Comparison of ENCODE assay signal across 28 mouse cellular contexts in genomic region chr4:138321488-138321887, GRCm38 (mm10). TPM values are rescaled to one million over a fixed set of nuclear protein-coding genes. Genes with fewer than 3 reads are reported as not detected.
A peak's percentile ranks its signal among the peaks of the same experiment; 100 is the strongest.
DNase-seq lines count a peak whose midpoint lies in the region; ATAC-seq and TF ChIP-seq lines count a peak whose summit lies in the region.
"Had no signal": no experiment of that assay in that cellular context is flagged by ENCODE, and none has a peak within 500 bp of the region (broad histone marks: within the 10 kb centered on the region; RNA-seq: fewer than 3 reads in every experiment).

No protein-coding gene starts in this region.

- no peak overlapping the region for H3K4me3 ChIP-seq in forebrain, embryonic 10.5 days
- H3K4me3 ChIP-seq in forebrain, embryonic 12.5 days (replicated peaks), result no peak overlapping the region
- no peak overlapping the region for H3K4me3 ChIP-seq in heart, embryonic 10.5 days
- H3K4me3 ChIP-seq in stomach, embryonic 14.5 days (ENCODE audit: low read depth, low read length), result no peak overlapping the region
- H3K4me3 ChIP-seq in stomach, postnatal 0 days (ENCODE audit: low read depth, low read length), result no peak overlapping the region
- no peak overlapping the region for H3K4me3 ChIP-seq in left cerebral cortex, adult 2 months
- H3K4me3 ChIP-seq: embryonic facial prominence, embryonic 12.5 days; erythroblast, embryonic 14.5 days; heart, embryonic 13.5 days; intestine, embryonic 15.5 days had no signal

- H3K9me3 ChIP-seq in forebrain, embryonic 10.5 days, result no peaks in the 10 kb centered on the region
- no peaks in the 10 kb centered on the region for H3K9me3 ChIP-seq in forebrain, embryonic 12.5 days
- H3K9me3 ChIP-seq in heart, embryonic 10.5 days, result no peaks in the 10 kb centered on the region
- H3K9me3 ChIP-seq in stomach, embryonic 14.5 days (ENCODE audit: control insufficient read depth, low read depth, low read length), result no peaks in the 10 kb centered on the region
- no peaks in the 10 kb centered on the region for H3K9me3 ChIP-seq in stomach, postnatal 0 days (ENCODE audit: control insufficient read depth, low read length)
- H3K9me3 ChIP-seq: embryonic facial prominence, embryonic 12.5 days; G1E; heart, embryonic 13.5 days; intestine, embryonic 15.5 days had no signal

- H3K27me3 ChIP-seq in forebrain, embryonic 10.5 days (ENCODE audit: poor library complexity, severe bottlenecking), result no peaks in the 10 kb centered on the region
- H3K27me3 ChIP-seq in forebrain, embryonic 12.5 days, result no peaks in the 10 kb centered on the region
- 0 out of 2 replicates have a peak, but pooled peaks cover 4% of the 10 kb centered on the region for H3K27me3 ChIP-seq in heart, embryonic 10.5 days (ENCODE audit: insufficient read depth, poor library complexity, severe bottlenecking)
- no peaks in the 10 kb centered on the region for H3K27me3 ChIP-seq in stomach, embryonic 14.5 days (ENCODE audit: control insufficient read depth, insufficient read depth, low read length)
- H3K27me3 ChIP-seq in stomach, postnatal 0 days (ENCODE audit: control insufficient read depth, insufficient read depth, low read length), result no peaks in the 10 kb centered on the region
- H3K27me3 ChIP-seq: embryonic facial prominence, embryonic 12.5 days; heart, embryonic 13.5 days; intestine, embryonic 15.5 days; Patski had no signal

- no peak for DNase-seq in forebrain, embryonic 10.5 days (ENCODE audit: extremely low spot score, low spot score)
- DNase-seq in heart, embryonic 10.5 days (ENCODE audit: low spot score), result no peak
- no peak for DNase-seq in heart, adult 8-10 months (ENCODE audit: low spot score)
- DNase-seq in stomach, postnatal 0 days (ENCODE audit: low spot score), result no peak
- DNase-seq in left cerebral cortex, adult 2 months (ENCODE audit: extremely low spot score in 1 of 2, low spot score in 2 of 2), result no peak
- DNase-seq: adrenal gland, postnatal 10 days; adrenal gland, postnatal 36 days; B cell, adult 2 months; cerebellum, adult 18-20 months; cerebellum, adult 9-10 months; cerebellum, postnatal 14 days; forebrain, postnatal 0 days; gastrocnemius, postnatal 10 days; gastrocnemius, postnatal 36 days; heart, postnatal 4 days; kidney, adult 11 months had no signal

- peak overlapping the region; percentile 58; the same call in 1 of the 2 replicates for H3K27ac ChIP-seq in forebrain, embryonic 10.5 days
- no peak overlapping the region for H3K27ac ChIP-seq in forebrain, embryonic 12.5 days
- H3K27ac ChIP-seq in heart, embryonic 10.5 days, result 0 out of 2 replicates have a peak overlapping the region, but pooled peaks have one; percentile 43
- H3K27ac ChIP-seq in stomach, embryonic 14.5 days (ENCODE audit: low read length), result peak overlapping the region; percentile 21; the same call in 1 of the 2 replicates
- no peak overlapping the region for H3K27ac ChIP-seq in stomach, postnatal 0 days (replicated peaks)
- no peak overlapping the region for H3K27ac ChIP-seq in left cerebral cortex, adult 2 months
- H3K27ac ChIP-seq: embryonic facial prominence, embryonic 12.5 days; intestine, embryonic 15.5 days had no signal

- H3K4me1 ChIP-seq in forebrain, embryonic 10.5 days, result peaks cover 54% of the 10 kb centered on the region
- H3K4me1 ChIP-seq in forebrain, embryonic 12.5 days, result peaks cover 31% of the 10 kb centered on the region
- H3K4me1 ChIP-seq in heart, embryonic 10.5 days, result peaks cover 42% of the 10 kb centered on the region
- H3K4me1 ChIP-seq in stomach, embryonic 14.5 days (ENCODE audit: control insufficient read depth, insufficient read depth, low read length), result peaks cover 12% of the 10 kb centered on the region; the same call in 1 of the 2 replicates
- no peaks in the 10 kb centered on the region for H3K4me1 ChIP-seq in stomach, postnatal 0 days (replicated peaks; ENCODE audit: control insufficient read depth, insufficient read depth)

- H3K9ac ChIP-seq in forebrain, embryonic 12.5 days, result no peak overlapping the region
- no peak overlapping the region for H3K9ac ChIP-seq in stomach, embryonic 14.5 days (replicated peaks; ENCODE audit: low read depth, low read length)
- H3K9ac ChIP-seq in stomach, postnatal 0 days (ENCODE audit: low read length), result no peak overlapping the region
- H3K9ac ChIP-seq: embryonic facial prominence, embryonic 12.5 days; forebrain, postnatal 0 days had no signal

- 85% methylated on average over 7 of the region's 7 CpGs for WGBS in forebrain, embryonic 10.5 days
- 81% methylated on average over 7 of the region's 7 CpGs for WGBS in forebrain, embryonic 12.5 days
- WGBS in heart, embryonic 10.5 days, result 72% methylated on average over 7 of the region's 7 CpGs
- WGBS in stomach, embryonic 14.5 days, result 64% methylated on average over 7 of the region's 7 CpGs
- WGBS in stomach, postnatal 0 days, result 56% methylated on average over 7 of the region's 7 CpGs

- ATAC-seq in forebrain, embryonic 12.5 days (ENCODE audit: low FRiP score), result no peak
- no peak for ATAC-seq in stomach, embryonic 14.5 days (ENCODE audit: insufficient number of reproducible peaks, insufficient read depth, low FRiP score, low read depth)
- ATAC-seq in stomach, postnatal 0 days (ENCODE audit: low FRiP score, low TSS enrichment), result no peak
- ATAC-seq: forebrain, embryonic 14.5 days; forebrain, postnatal 0 days; hindbrain, embryonic 16.5 days; intestine, embryonic 15.5 days; Patski had no signal

- intact Hi-C loops in left cerebral cortex, adult 2 months (cut with DNase I), result loop anchor here (5.0 kb wide), 1 partner anchor 531 kb away; no protein-coding TSS in a partner anchor

- no peak overlapping the region for H3K4me2 ChIP-seq in forebrain, embryonic 12.5 days
- no peak overlapping the region for H3K4me2 ChIP-seq in stomach, embryonic 14.5 days (replicated peaks; ENCODE audit: low read depth, low read length)
- H3K4me2 ChIP-seq in stomach, postnatal 0 days (replicated peaks; ENCODE audit: low read depth), result no peak overlapping the region
- H3K4me2 ChIP-seq: embryonic facial prominence, embryonic 12.5 days; heart, embryonic 13.5 days; intestine, embryonic 15.5 days had no signal

- no peak for TF ChIP-seq CTCF in stomach, postnatal 0 days (IDR thresholded peaks at IDR 0.05; ENCODE audit: low read depth)
- no peak for TF ChIP-seq CTCF in left cerebral cortex, adult 2 months (IDR thresholded peaks at IDR 0.05)

- no peak for TF ChIP-seq EP300 in stomach, postnatal 0 days (optimal IDR thresholded peaks at IDR 0.05)

- H3K36me3 ChIP-seq in forebrain, embryonic 10.5 days (replicated peaks), result peaks cover 11% of the 10 kb centered on the region
- peaks cover 18% of the 10 kb centered on the region for H3K36me3 ChIP-seq in forebrain, embryonic 12.5 days (replicated peaks)
- peaks cover 14% of the 10 kb centered on the region for H3K36me3 ChIP-seq in heart, embryonic 10.5 days
- no peaks in the 10 kb centered on the region for H3K36me3 ChIP-seq in stomach, embryonic 14.5 days (ENCODE audit: control insufficient read depth, insufficient read depth, low read length)
- 0 out of 2 replicates have a peak, but pooled peaks cover 3% of the 10 kb centered on the region for H3K36me3 ChIP-seq in stomach, postnatal 0 days (ENCODE audit: control insufficient read depth, insufficient read depth, low read length)

RNA-seq across cellular contexts. Expression of gene Pink1, which starts 4.6 kb away (rescaled TPM):
- 24.6 and 26.7 TPM in 2 replicates for polyA plus RNA-seq in forebrain, embryonic 10.5 days (2016; fragmentation: Nextera tagmentation; extraction: Ambion mirVana)
- 53.9 and 57.0 TPM in 2 replicates for polyA plus RNA-seq in forebrain, embryonic 12.5 days (2016; fragmentation: Nextera tagmentation; extraction: Ambion mirVana)
- polyA plus RNA-seq in heart, embryonic 10.5 days (2016; fragmentation: Nextera tagmentation; extraction: Ambion mirVana), result 27.8 and 42.2 TPM in 2 replicates
- total RNA-seq in heart, adult 8-10 months (2022), result 100 to 1,000 TPM; 791 to 970 (median 864) TPM
- polyA plus RNA-seq in stomach, embryonic 14.5 days (2014; fragmentation: Nextera tagmentation; extraction: Ambion mirVana), result 24.1 and 29.6 TPM in 2 replicates
- 62.1 and 77.1 TPM in 2 replicates for polyA plus RNA-seq in stomach, postnatal 0 days (2015; fragmentation: Nextera tagmentation; extraction: Ambion mirVana)
- 100 to 1,000 TPM; 302 to 313 TPM for total RNA-seq in left cerebral cortex, adult 2 months (2021)

RNA-seq across cellular contexts. Expression of gene Ddost, which starts 17.0 kb away (rescaled TPM):
- polyA plus RNA-seq in forebrain, embryonic 10.5 days (2016; fragmentation: Nextera tagmentation; extraction: Ambion mirVana), result 279 and 281 TPM in 2 replicates
- 193 and 209 TPM in 2 replicates for polyA plus RNA-seq in forebrain, embryonic 12.5 days (2016; fragmentation: Nextera tagmentation; extraction: Ambion mirVana)
- 340 and 349 TPM in 2 replicates for polyA plus RNA-seq in heart, embryonic 10.5 days (2016; fragmentation: Nextera tagmentation; extraction: Ambion mirVana)
- total RNA-seq in heart, adult 8-10 months (2022), result 10 to 100 TPM; 63.3 to 65.5 (median 64.3) TPM
- polyA plus RNA-seq in stomach, embryonic 14.5 days (2014; fragmentation: Nextera tagmentation; extraction: Ambion mirVana), result 351 and 363 TPM in 2 replicates
- polyA plus RNA-seq in stomach, postnatal 0 days (2015; fragmentation: Nextera tagmentation; extraction: Ambion mirVana), result 253 and 258 TPM in 2 replicates
- total RNA-seq in left cerebral cortex, adult 2 months (2021), result 10 to 100 TPM; 82.4 to 88.9 TPM

RNA-seq across cellular contexts. Expression of gene Cda, which starts 46.3 kb away (rescaled TPM):
- 2.1 and 2.5 TPM in 2 replicates for polyA plus RNA-seq in forebrain, embryonic 10.5 days (2016; fragmentation: Nextera tagmentation; extraction: Ambion mirVana)
- polyA plus RNA-seq in forebrain, embryonic 12.5 days (2016; fragmentation: Nextera tagmentation; extraction: Ambion mirVana), result 1.6 and 1.8 TPM in 2 replicates
- 4.5 and 5.2 TPM in 2 replicates for polyA plus RNA-seq in heart, embryonic 10.5 days (2016; fragmentation: Nextera tagmentation; extraction: Ambion mirVana)
- 1 to 10 TPM; 2.1 to 3.2 (median 2.8) TPM for total RNA-seq in heart, adult 8-10 months (2022)
- 8.3 and 11.5 TPM in 2 replicates for polyA plus RNA-seq in stomach, embryonic 14.5 days (2014; fragmentation: Nextera tagmentation; extraction: Ambion mirVana)
- 12.5 and 15.2 TPM in 2 replicates for polyA plus RNA-seq in stomach, postnatal 0 days (2015; fragmentation: Nextera tagmentation; extraction: Ambion mirVana)
- total RNA-seq in left cerebral cortex, adult 2 months (2021), result 1 to 10 TPM; 3.8 to 4.0 TPM
- total RNA-seq: CH12.LX; G1E; granulocyte monocyte progenitor cell, adult 5-6 weeks had no signal
- polyA plus RNA-seq: G1E had no signal

Comparison
In these comparisons a context has a peak if more than half of its experiments do, and no peak if none do; other contexts are left out.
1. H3K27ac ChIP-seq: peak in forebrain, embryonic 10.5 days (single experiment), heart, embryonic 10.5 days (single experiment) and stomach, embryonic 14.5 days (single experiment); none in forebrain, embryonic 12.5 days (single experiment), stomach, postnatal 0 days (single experiment) and left cerebral cortex, adult 2 months (single experiment).